Mouse (Mus musculus) liver, adult (tissue): ENCODE measurements around the gene Slc7a9.

Source experiments
- GATA4 ChIP-seq: IDR thresholded peaks from 2 replicates; pipeline ENCODE4 v1.6.1; 2014; ENCODE audit warnings: mild to moderate bottlenecking, low read length; ENCODE audit not compliant: insufficient replicate concordance

The Slc7a9 gene

GRCm38 (mm10) chr7:35485126-35485525, 36.5 kb downstream of the Slc7a9 start:
- no peak for TF ChIP-seq GATA4

GRCm38 (mm10) chr7:35486553-35486952, 38.0 kb downstream of the Slc7a9 start:
- TF ChIP-seq GATA4: no peak

- TF ChIP-seq GATA4: no peak
Measured at GRCm38 (mm10) chr7:35490186-35490585, 41.6 kb downstream of the Slc7a9 start.

DNA sequence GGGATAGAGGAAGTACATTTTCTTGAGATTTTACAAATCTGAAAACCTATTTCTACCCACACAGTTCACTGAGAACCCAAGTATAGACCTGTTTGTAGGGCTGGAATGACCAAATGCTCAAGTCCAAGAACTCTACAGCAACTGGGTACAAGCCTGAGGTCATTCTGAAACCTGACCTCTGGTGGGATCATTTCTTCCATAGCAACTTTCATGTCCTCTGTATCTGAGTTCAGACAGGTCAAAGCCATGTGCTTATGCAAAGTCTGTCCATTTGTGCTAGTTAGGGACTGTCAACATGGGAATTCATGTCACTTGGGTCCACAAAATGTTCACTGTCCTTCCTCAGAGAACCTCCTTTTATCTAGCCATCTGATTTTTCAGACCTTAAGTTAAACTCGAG, 42.4 kb downstream of the Slc7a9 start:
- TF ChIP-seq GATA4: no peak

DNA sequence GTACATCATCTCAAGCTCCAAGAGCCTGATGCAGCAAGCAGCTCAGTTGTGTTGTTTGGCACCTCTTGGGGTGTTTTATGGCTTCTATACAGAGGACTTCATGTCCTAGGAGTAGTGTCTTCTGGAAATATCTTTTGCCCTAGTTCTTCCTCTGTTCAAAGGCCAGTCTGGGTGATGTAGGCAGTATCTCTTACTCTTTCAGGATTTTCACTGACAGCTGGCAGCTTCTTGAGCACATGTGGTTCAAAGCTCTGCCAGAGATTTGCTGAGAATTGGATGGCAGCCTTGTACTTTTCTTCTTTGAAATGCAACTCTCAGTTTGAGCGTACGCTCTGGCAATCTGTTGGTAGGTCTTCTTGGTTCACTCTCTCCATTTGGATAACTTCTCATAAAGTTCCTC, 48.9 kb downstream of the Slc7a9 start:
- no peak for TF ChIP-seq GATA4

- TF ChIP-seq GATA4: no peak
Measured at GRCm38 (mm10) chr7:35501995-35502394, 53.4 kb downstream of the Slc7a9 start.
